Mouse (Mus musculus) heart, adult 2 months (tissue): Measurements from ENCODE around the gene Tekt2.

ENCODE experiments used
- CTCF ChIP-seq: fragments of 200-600 bp; IDR thresholded peaks from 2 replicates; pipeline ENCODE4 v1.8.1; 2022; ENCODE audit warnings: antibody characterized with exemption, mild to moderate bottlenecking, moderate library complexity
- POLR2A ChIP-seq: fragments of 200-500 bp; IDR thresholded peaks from 2 replicates; pipeline ENCODE4 v1.6.1; 2011; ENCODE audit warnings: mild to moderate bottlenecking, low read depth, low read length, control low read depth; ENCODE audit not compliant: insufficient read depth

DNA sequence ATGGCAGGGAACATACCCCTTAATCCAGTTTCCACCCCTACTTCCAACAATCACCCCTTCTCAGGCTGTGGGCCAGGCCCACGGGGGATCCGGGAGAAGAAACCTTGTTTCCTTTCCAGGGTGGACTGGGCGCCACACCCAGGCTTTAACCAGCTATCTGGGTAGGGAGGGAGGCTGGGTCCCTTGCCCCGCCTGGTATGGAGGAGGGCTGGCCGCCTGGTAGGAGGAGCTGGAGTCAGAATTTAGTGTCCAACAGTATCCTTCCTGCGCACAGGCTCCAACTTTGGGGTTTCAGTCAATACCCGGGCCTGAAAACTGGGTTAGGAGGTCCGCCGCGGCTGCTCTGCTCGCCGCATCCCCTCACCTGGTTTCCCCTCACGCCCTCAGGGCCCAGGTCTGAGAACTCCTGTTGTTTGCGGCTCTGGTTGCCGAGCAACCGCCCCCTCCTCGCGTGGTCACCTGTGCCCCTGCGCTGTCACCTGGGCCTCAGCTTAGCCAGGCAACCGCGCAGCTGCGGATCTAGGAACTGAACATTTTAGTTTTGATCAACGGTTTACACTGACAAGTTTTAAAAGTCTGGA is at the start of gene Tekt2:
- TF ChIP-seq CTCF, result no peak
- no peak for TF ChIP-seq POLR2A
